ENCODE assay signal across 15 mouse cellular contexts in the genomic region with DNA sequence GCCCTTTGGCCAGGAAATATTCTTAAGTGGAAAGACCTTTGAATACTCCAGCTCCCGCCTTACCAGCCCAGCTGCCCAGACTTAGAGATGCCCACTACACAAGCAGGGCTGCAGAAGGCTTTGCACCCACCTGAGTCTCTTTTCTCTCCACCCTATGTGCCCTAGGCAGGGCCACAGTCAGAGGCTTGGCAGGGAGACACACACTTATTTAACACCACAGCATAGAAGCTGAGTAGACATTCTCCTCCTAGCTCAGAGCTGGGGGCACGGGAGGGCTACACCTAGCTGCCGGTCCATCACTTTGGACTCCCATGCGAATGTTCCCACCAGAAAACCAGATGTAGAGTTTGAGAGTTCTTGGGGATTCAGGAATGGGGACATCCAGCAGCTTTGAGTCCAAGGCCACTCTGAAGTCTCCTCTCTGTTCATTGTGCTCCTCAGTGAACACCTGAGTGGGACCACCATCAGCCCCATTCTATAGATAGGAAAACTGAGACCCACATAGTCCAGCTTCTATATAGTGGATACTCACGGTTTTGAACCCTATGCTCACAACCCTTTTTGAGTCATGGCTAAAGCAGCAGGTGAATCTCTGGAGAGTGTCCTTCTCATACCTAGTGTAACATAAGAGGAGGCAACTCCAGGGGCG. TPM values are rescaled to one million over a fixed set of nuclear protein-coding genes. Genes with fewer than 3 reads are reported as not detected.
A peak's percentile ranks its signal among the peaks of the same experiment; 100 is the strongest.
DNase-seq lines count a peak whose midpoint lies in the region; ATAC-seq and TF ChIP-seq lines count a peak whose summit lies in the region.
"Had no signal": no experiment of that assay in that cellular context is flagged by ENCODE, and none has a peak within 500 bp of the region (broad histone marks: within the 10 kb centered on the region; RNA-seq: fewer than 3 reads in every experiment).

No protein-coding gene starts in this region.

- no peaks in the 10 kb centered on the region for H3K9me3 ChIP-seq in limb, embryonic 13.5 days
- no peaks in the 10 kb centered on the region for H3K9me3 ChIP-seq in limb, embryonic 10.5 days (replicated peaks)
- no peaks in the 10 kb centered on the region for H3K9me3 ChIP-seq in hindbrain, embryonic 11.5 days (ENCODE audit: control insufficient read depth, low read length)
- H3K9me3 ChIP-seq in midbrain, embryonic 13.5 days, result no peaks in the 10 kb centered on the region
- no peaks in the 10 kb centered on the region for H3K9me3 ChIP-seq in neural tube, embryonic 15.5 days (replicated peaks)
- no peaks in the 10 kb centered on the region for H3K9me3 ChIP-seq in liver, postnatal 0 days (ENCODE audit: low read length)

- no peak for TF ChIP-seq CTCF in liver, postnatal 0 days (IDR thresholded peaks at IDR 0.05; ENCODE audit: low read depth)

- TF ChIP-seq EP300 in liver, postnatal 0 days (IDR thresholded peaks at IDR 0.05; ENCODE audit: low read depth), result no peak

- H3K36me3 ChIP-seq in limb, embryonic 13.5 days, result no peaks in the 10 kb centered on the region
- no peaks in the 10 kb centered on the region for H3K36me3 ChIP-seq in limb, embryonic 10.5 days
- H3K36me3 ChIP-seq in hindbrain, embryonic 11.5 days (ENCODE audit: control insufficient read depth, insufficient read depth, low read length), result no peaks in the 10 kb centered on the region
- no peaks in the 10 kb centered on the region for H3K36me3 ChIP-seq in midbrain, embryonic 13.5 days
- no peaks in the 10 kb centered on the region for H3K36me3 ChIP-seq in neural tube, embryonic 15.5 days
- no peaks in the 10 kb centered on the region for H3K36me3 ChIP-seq in liver, postnatal 0 days (replicated peaks; ENCODE audit: insufficient read depth, low read length)

- H3K27me3 ChIP-seq in limb, embryonic 13.5 days, result peaks cover 60% of the 10 kb centered on the region
- peaks cover 61% of the 10 kb centered on the region for H3K27me3 ChIP-seq in limb, embryonic 10.5 days (ENCODE audit: low read depth, poor library complexity, severe bottlenecking)
- peaks cover 10% of the 10 kb centered on the region for H3K27me3 ChIP-seq in hindbrain, embryonic 11.5 days (ENCODE audit: control insufficient read depth, insufficient read depth, low read length)
- peaks cover 3% of the 10 kb centered on the region; the same call in 1 of the 2 replicates for H3K27me3 ChIP-seq in midbrain, embryonic 13.5 days
- no peaks in the 10 kb centered on the region; the same call in 1 of the 2 replicates for H3K27me3 ChIP-seq in neural tube, embryonic 15.5 days (replicated peaks)
- peaks cover 60% of the 10 kb centered on the region for H3K27me3 ChIP-seq in liver, postnatal 0 days (ENCODE audit: insufficient read depth, low read length)

- H3K9ac ChIP-seq in limb, embryonic 13.5 days, result no peak overlapping the region
- H3K9ac ChIP-seq in hindbrain, embryonic 11.5 days (ENCODE audit: low read depth, low read length), result 0 out of 2 replicates have a peak overlapping the region, but pooled peaks have one; percentile 19
- H3K9ac ChIP-seq in midbrain, embryonic 13.5 days (replicated peaks), result no peak overlapping the region
- H3K9ac ChIP-seq in neural tube, embryonic 15.5 days (replicated peaks), result no peak overlapping the region
- H3K9ac ChIP-seq in liver, postnatal 0 days (replicated peaks), result no peak overlapping the region

- no peak overlapping the region for H3K4me3 ChIP-seq in limb, embryonic 13.5 days
- no peak overlapping the region for H3K4me3 ChIP-seq in limb, embryonic 10.5 days
- H3K4me3 ChIP-seq in hindbrain, embryonic 11.5 days (ENCODE audit: low read depth, low read length), result no peak overlapping the region
- no peak overlapping the region for H3K4me3 ChIP-seq in midbrain, embryonic 13.5 days (replicated peaks)
- H3K4me3 ChIP-seq in neural tube, embryonic 15.5 days (replicated peaks), result no peak overlapping the region
- H3K4me3 ChIP-seq in liver, postnatal 0 days (ENCODE audit: low read depth, low read length), result no peak overlapping the region
- H3K4me3 ChIP-seq: heart, adult 2 months had no signal

- WGBS in limb, embryonic 13.5 days, result 75% methylated on average over 6 of the region's 6 CpGs
- 74% methylated on average over 6 of the region's 6 CpGs for WGBS in limb, embryonic 10.5 days
- WGBS in hindbrain, embryonic 11.5 days, result 52% methylated on average over 6 of the region's 6 CpGs
- WGBS in midbrain, embryonic 13.5 days, result 30% methylated on average over 6 of the region's 6 CpGs
- WGBS in neural tube, embryonic 15.5 days, result 42% methylated on average over 6 of the region's 6 CpGs
- WGBS in liver, postnatal 0 days (ENCODE audit: insufficient replicate concordance), result 67% methylated on average over 6 of the region's 6 CpGs

- peaks cover 23% of the 10 kb centered on the region for H3K4me1 ChIP-seq in limb, embryonic 13.5 days
- peaks cover 42% of the 10 kb centered on the region for H3K4me1 ChIP-seq in limb, embryonic 10.5 days
- H3K4me1 ChIP-seq in hindbrain, embryonic 11.5 days (replicated peaks; ENCODE audit: control insufficient read depth, insufficient read depth, low read length), result peaks cover 18% of the 10 kb centered on the region
- H3K4me1 ChIP-seq in midbrain, embryonic 13.5 days (replicated peaks), result peaks cover 66% of the 10 kb centered on the region
- H3K4me1 ChIP-seq in neural tube, embryonic 15.5 days, result peaks cover 32% of the 10 kb centered on the region
- peaks cover 6% of the 10 kb centered on the region; the same call in 1 of the 2 replicates for H3K4me1 ChIP-seq in liver, postnatal 0 days (ENCODE audit: insufficient read depth)

- peak overlapping the region; percentile 32; the same call in 1 of the 2 replicates for H3K4me2 ChIP-seq in limb, embryonic 13.5 days (replicated peaks)
- H3K4me2 ChIP-seq in hindbrain, embryonic 11.5 days (replicated peaks; ENCODE audit: low read depth, low read length), result peak overlapping the region; percentile 23
- H3K4me2 ChIP-seq in midbrain, embryonic 13.5 days (replicated peaks), result peak overlapping the region; percentile 39
- peak overlapping the region; percentile 42 for H3K4me2 ChIP-seq in neural tube, embryonic 15.5 days
- no peak overlapping the region for H3K4me2 ChIP-seq in liver, postnatal 0 days (ENCODE audit: low read depth, low read length)

- no peak overlapping the region for H3K27ac ChIP-seq in limb, embryonic 13.5 days
- H3K27ac ChIP-seq in limb, embryonic 10.5 days, result no peak overlapping the region
- H3K27ac ChIP-seq in hindbrain, embryonic 11.5 days (ENCODE audit: low read depth, low read length), result peak overlapping the region; percentile 81
- H3K27ac ChIP-seq in midbrain, embryonic 13.5 days, result peak overlapping the region; percentile 86
- H3K27ac ChIP-seq in neural tube, embryonic 15.5 days (replicated peaks), result peak overlapping the region; percentile 69
- no peak overlapping the region for H3K27ac ChIP-seq in liver, postnatal 0 days (ENCODE audit: low read depth)
- H3K27ac ChIP-seq: heart, adult 2 months; stomach, postnatal 0 days had no signal

- ATAC-seq in limb, embryonic 13.5 days (ENCODE audit: low FRiP score, low read depth), result no peak
- no peak for ATAC-seq in hindbrain, embryonic 11.5 days (ENCODE audit: low FRiP score)
- peak; percentile 4; the same call in 1 of the 2 replicates for ATAC-seq in midbrain, embryonic 13.5 days
- no peak for ATAC-seq in neural tube, embryonic 15.5 days (ENCODE audit: low FRiP score)
- no peak for ATAC-seq in liver, postnatal 0 days
- ATAC-seq: intestine, postnatal 0 days had no signal

- DNase-seq in limb, embryonic 10.5 days (ENCODE audit: low spot score), result no peak
- no peak for DNase-seq in hindbrain, embryonic 11.5 days (ENCODE audit: low spot score)
- DNase-seq in right cerebral cortex, postnatal 25 days, result no peak
- no peak for DNase-seq in thymus, adult 18-20 months
- no peak for DNase-seq in liver, postnatal 0 days
- DNase-seq: adrenal gland, postnatal 25 days; kidney, postnatal 36 days; lung, adult 18-20 months had no signal

RNA-seq across cellular contexts. Expression of gene Hes5, which starts 11.7 kb away (rescaled TPM):
- 0.94 and 2.3 TPM in 2 replicates for polyA plus RNA-seq in limb, embryonic 13.5 days (2015; fragmentation: Nextera tagmentation; extraction: Ambion mirVana)
- polyA plus RNA-seq in limb, embryonic 10.5 days (2016; fragmentation: Nextera tagmentation; extraction: Ambion mirVana), result 0.33 and 1.1 TPM in 2 replicates
- polyA plus RNA-seq in hindbrain, embryonic 11.5 days (2014; fragmentation: Nextera tagmentation; extraction: Ambion mirVana), result 159 and 269 TPM in 2 replicates
- polyA plus RNA-seq in midbrain, embryonic 13.5 days (2015; fragmentation: Nextera tagmentation; extraction: Ambion mirVana), result 291 and 346 TPM in 2 replicates
- polyA plus RNA-seq in neural tube, embryonic 15.5 days (2015; fragmentation: Nextera tagmentation; extraction: Ambion mirVana), result 80.3 and 113 TPM in 2 replicates
- polyA plus RNA-seq in liver, postnatal 0 days (2015; fragmentation: Nextera tagmentation; extraction: Ambion mirVana), result 0.15 and 0.21 TPM in 2 replicates
- polyA plus RNA-seq: heart, postnatal 0 days had no signal

RNA-seq across cellular contexts. Expression of gene Pank4, which starts 14.9 kb away (rescaled TPM):
- 46.0 and 48.2 TPM in 2 replicates for polyA plus RNA-seq in limb, embryonic 13.5 days (2015; fragmentation: Nextera tagmentation; extraction: Ambion mirVana)
- 45.8 and 56.5 TPM in 2 replicates for polyA plus RNA-seq in limb, embryonic 10.5 days (2016; fragmentation: Nextera tagmentation; extraction: Ambion mirVana)
- polyA plus RNA-seq in hindbrain, embryonic 11.5 days (2014; fragmentation: Nextera tagmentation; extraction: Ambion mirVana), result 31.5 and 37.4 TPM in 2 replicates
- 42.0 and 43.3 TPM in 2 replicates for polyA plus RNA-seq in midbrain, embryonic 13.5 days (2015; fragmentation: Nextera tagmentation; extraction: Ambion mirVana)
- 37.4 and 40.6 TPM in 2 replicates for polyA plus RNA-seq in neural tube, embryonic 15.5 days (2015; fragmentation: Nextera tagmentation; extraction: Ambion mirVana)
- 10.9 and 11.4 TPM in 2 replicates for polyA plus RNA-seq in liver, postnatal 0 days (2015; fragmentation: Nextera tagmentation; extraction: Ambion mirVana)

RNA-seq across cellular contexts. Expression of gene Tnfrsf14, which starts 20.7 kb away (rescaled TPM):
- 1.2 and 1.8 TPM in 2 replicates for polyA plus RNA-seq in limb, embryonic 13.5 days (2015; fragmentation: Nextera tagmentation; extraction: Ambion mirVana)
- 0.55 and 2.4 TPM in 2 replicates for polyA plus RNA-seq in limb, embryonic 10.5 days (2016; fragmentation: Nextera tagmentation; extraction: Ambion mirVana)
- 1.0 and 1.1 TPM in 2 replicates for polyA plus RNA-seq in hindbrain, embryonic 11.5 days (2014; fragmentation: Nextera tagmentation; extraction: Ambion mirVana)
- 0.40 TPM in 2 replicates for polyA plus RNA-seq in midbrain, embryonic 13.5 days (2015; fragmentation: Nextera tagmentation; extraction: Ambion mirVana)
- polyA plus RNA-seq in neural tube, embryonic 15.5 days (2015; fragmentation: Nextera tagmentation; extraction: Ambion mirVana), result 0.37 and 1.4 TPM in 2 replicates
- polyA plus RNA-seq in liver, postnatal 0 days (2015; fragmentation: Nextera tagmentation; extraction: Ambion mirVana), result 17.2 and 20.0 TPM in 2 replicates

RNA-seq across cellular contexts. Expression of gene Fam213b, which starts 50.1 kb away (rescaled TPM):
- polyA plus RNA-seq in limb, embryonic 13.5 days (2015; fragmentation: Nextera tagmentation; extraction: Ambion mirVana), result 44.3 and 45.1 TPM in 2 replicates
- 34.9 and 42.7 TPM in 2 replicates for polyA plus RNA-seq in limb, embryonic 10.5 days (2016; fragmentation: Nextera tagmentation; extraction: Ambion mirVana)
- 39.8 and 41.4 TPM in 2 replicates for polyA plus RNA-seq in hindbrain, embryonic 11.5 days (2014; fragmentation: Nextera tagmentation; extraction: Ambion mirVana)
- 43.4 and 46.9 TPM in 2 replicates for polyA plus RNA-seq in midbrain, embryonic 13.5 days (2015; fragmentation: Nextera tagmentation; extraction: Ambion mirVana)
- 68.2 and 79.2 TPM in 2 replicates for polyA plus RNA-seq in neural tube, embryonic 15.5 days (2015; fragmentation: Nextera tagmentation; extraction: Ambion mirVana)
- polyA plus RNA-seq in liver, postnatal 0 days (2015; fragmentation: Nextera tagmentation; extraction: Ambion mirVana), result 5.9 and 6.5 TPM in 2 replicates

Comparison
In these comparisons a context has a peak if more than half of its experiments do, and no peak if none do; other contexts are left out.
1. H3K27ac ChIP-seq: peak in hindbrain, embryonic 11.5 days (single experiment), midbrain, embryonic 13.5 days (single experiment) and neural tube, embryonic 15.5 days (single experiment); none in limb, embryonic 13.5 days (single experiment), limb, embryonic 10.5 days (single experiment) and liver, postnatal 0 days (single experiment).
2. RNA of gene Hes5, which starts 11.7 kb away (polyA plus RNA-seq): 291 to 346 TPM in midbrain, embryonic 13.5 days, 159 to 269 TPM in hindbrain, embryonic 11.5 days and 80.3 to 113 TPM in neural tube, embryonic 15.5 days; 0.94 to 2.3 TPM in limb, embryonic 13.5 days, 0.33 to 1.1 TPM in limb, embryonic 10.5 days and 0.15 to 0.21 TPM in liver, postnatal 0 days; every median in the first group is over 10 times any median in the second.